Mouse (Mus musculus): ENCODE data around the gene Gm3646.
A peak's percentile ranks its signal among the peaks of the same experiment; 100 is the strongest.

Gm3646 gene

DNA sequence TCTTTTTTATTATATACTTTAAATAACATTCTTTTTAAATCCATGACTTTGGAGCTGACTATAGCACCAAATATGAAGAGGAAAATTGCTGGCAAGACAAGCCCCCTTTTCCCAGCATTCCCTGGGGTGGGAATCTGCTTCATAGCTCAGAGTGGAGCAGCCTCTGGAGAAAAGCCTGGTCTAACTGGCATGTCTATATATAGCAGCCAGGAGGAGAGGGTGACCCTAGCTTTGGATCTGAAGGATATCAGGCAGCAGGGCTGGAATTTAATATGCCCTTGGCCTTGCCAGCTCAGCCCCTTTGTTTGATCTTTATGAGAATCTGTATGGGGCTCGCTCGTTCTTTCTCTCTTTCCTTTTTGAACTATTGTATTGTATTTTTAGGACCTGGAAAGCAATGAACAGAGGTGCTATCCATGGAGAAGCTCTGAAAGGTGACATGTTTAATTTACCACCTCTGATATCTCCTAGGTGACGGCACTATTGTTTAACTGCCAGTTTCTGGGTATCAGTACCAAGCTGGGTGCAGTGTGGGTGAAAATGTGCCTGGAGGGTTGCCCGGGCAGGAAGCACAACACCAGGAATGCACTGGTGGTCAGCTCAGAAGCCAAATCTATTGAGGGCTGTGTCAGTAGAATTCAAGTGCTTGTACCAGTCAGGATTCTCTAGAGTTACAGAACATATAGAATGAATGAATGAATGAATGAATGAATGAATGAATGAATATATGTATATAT lies at the start of gene Gm3646:
Gene Gm3646, minus strand, starts transcription at position 90 of the 737 bp plus-strand sequence.
- no peak for DNase-seq (ENCODE audit: low read depth, low spot score)

DNA sequence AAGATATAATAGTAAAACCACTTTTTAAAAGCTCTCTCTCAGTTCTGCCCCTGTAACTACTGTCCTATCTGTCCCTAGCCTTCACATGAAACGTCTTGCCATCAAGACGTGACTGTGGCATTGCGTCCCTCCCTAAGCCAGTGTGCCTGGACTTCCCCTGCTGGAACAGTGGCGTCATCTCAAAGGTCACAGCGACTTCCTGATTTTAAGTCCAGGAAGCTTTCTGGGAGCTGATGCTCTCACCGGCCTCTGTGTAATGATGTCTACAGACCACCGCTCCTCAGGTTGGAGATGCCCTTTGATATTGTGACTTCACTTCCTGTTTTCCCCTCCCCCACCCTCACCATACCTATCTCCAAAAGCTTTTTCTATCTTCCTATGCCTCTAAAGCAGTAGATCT lies 41.9 kb upstream of the Gm3646 start:
- no peak for DNase-seq (ENCODE audit: low read depth, low spot score)

DNA sequence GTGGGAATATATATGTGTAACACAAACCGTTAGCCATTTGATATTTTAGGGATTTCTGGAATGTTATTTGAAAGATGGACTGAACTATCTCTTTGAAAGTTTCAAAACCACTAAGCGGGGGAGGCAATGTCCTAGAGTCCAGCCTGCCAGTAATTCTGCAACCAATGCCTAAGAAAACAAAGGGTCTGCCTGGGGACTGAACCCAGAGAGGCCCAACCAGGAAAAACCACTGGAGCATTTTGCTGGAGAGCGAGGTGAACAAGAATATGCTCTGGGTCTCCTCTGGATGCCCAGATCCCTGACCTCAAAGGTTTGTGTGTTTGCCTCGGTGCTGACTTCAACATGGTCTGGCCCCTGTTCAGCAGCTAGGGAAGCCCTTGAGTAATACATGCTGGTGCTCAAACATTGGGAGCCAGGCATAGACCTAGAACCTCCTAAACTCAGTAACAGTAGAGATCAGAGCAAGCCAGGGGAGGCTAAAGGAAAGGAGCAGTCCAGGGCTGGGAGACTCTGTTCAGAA lies 41.0 kb upstream of the Gm3646 start:
- no peak for DNase-seq (ENCODE audit: low read depth, low spot score)

DNA sequence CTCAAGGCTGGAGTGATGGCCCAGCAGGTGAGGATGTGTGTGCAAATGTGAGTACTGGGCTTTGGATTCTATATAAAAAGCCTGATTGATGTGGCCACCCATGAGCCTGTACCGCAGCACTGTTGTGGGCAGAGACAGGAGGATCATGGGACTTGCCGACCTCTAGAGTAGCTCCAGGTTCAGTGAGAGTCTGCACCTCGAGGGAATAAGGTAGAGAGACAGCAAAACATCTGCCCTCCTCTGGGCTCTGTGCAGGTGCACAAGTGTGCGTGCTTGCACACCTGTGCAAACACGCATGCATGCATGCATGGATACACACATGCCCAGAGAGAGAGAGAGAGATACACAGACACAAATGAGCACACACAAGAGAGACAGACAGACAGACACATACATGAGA lies 38.2 kb upstream of the Gm3646 start:
- DNase-seq (ENCODE audit: low read depth, low spot score), result no peak

DNA sequence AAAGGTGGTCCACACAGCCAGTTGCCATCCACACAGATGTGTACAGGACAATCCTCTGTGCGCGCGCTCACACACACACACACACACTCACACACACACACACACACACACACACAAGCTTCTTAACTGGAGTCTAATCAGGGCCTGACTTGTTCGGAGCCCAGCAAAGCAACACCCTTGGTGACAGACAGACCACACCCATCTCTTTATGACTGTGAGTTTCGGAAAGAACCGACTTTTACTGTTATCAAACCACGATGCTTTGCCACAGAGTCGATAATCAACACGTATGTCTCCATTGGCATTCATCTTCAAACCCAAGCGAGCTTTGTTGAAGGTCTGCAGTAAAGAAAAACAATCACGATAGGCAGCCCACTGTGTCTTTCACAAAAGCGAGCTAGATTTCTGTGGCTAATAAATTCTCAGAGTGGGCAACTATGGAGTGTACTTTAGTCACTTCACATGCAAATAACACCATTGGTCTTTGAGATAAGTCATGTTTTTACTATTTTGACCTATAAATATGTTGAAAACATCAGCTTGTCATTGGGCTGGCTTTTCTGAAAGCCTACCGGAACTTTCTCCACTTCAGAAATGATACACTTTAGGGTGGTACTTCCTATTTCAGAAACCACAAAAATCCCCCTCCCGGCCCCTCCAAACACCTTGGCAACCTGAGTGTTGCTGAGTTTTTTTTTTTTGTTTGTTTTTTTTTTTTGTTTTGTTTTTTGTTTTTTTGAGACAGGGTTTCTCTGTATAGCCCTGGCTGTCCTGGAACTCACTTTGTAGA lies 37.3 kb upstream of the Gm3646 start:
- no peak for DNase-seq (ENCODE audit: low read depth, low spot score)

DNA sequence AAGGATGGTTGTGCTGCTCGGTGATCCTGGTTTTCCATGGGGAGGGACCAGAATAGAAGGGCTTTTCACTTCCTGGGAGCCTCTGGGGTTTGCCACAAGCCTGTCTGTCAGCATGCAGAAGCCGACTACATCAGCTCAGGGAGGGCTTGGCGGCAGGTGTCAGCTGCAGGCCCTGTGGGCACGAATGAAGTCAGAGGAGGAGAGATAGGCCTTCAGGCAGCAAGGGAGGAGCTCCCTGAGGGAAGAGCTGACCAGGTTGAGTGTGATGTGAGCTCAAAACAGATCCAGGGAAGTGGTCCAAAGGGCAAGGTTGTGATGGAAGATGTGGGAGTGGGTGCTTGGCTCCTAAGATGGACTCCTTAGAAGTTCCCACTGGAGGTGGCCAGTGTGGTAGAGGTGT lies 35.7 kb upstream of the Gm3646 start:
- no peak for DNase-seq (ENCODE audit: low read depth, low spot score)

DNA sequence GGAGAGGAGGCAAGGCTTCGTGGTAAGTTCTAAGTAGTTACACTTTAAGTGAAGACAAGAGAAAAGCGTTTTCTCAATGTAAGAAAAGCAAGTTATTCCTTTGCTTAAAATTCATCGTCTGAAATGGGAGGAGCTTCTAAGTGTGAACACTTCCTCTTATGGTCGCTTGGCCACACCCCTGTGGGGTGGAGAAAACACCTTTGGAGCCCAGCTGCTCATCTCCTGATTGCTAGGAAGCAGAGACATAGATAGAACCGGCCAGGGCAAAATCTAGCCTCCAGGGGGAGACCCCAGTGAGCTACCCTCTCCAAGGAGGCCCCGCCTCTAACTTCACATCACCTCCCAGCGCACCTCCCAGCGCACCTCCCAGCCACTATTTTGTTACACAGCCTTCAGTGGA lies 34.7 kb upstream of the Gm3646 start:
- DNase-seq (ENCODE audit: low read depth, low spot score), result no peak

DNA sequence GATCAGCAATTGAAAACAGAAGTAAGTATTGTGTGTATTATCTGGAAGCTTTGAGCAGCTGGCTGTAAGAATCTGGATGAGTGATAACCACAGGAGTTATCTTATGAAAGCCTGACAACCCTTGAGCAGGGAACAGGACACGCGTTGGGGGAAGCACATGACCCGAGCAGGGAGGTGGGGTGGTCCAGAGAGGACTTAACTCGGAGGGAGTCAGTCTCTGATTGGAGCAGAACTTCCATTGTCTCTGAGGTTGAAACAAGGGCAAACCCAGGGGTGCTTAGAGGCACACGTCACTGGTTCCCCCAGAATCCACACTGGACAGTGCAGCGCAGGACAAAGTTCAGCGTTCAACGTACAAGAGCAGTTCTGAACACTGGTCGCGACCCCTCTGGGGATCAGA lies 34.1 kb upstream of the Gm3646 start:
- no peak for DNase-seq (ENCODE audit: low read depth, low spot score)

DNA sequence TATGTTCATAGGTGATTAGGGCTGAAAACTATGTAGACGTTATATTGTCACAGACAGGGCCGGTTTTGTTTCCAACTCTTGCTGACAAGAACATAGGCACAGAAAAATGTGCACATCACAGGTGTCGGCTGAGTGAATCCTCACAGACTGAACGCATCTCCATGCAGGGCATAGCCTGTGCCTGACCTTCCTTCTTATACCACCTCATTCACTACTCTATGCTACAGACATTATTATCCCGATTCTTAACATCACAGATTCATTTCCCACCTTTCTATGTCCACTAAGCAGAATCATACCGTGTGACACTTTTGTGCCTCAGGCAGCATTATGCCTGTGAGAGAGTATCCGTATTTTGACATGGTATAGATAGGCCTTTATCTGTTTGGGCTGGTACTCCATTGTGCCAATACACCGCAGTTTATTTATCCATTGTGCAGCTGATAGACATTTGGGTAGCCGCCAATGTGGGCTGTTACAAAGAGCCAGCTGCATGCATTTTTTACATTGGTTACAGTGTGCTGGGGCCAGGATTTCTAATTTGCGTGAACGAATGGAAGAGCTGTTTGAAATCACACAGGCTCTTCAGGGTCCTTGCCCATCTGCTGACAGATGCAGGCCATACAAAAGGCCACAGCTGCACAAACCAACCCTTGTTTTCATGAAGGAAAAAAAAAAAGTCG lies 33.5 kb upstream of the Gm3646 start:
- peak; percentile 8 for DNase-seq (ENCODE audit: low read depth, low spot score)

DNA sequence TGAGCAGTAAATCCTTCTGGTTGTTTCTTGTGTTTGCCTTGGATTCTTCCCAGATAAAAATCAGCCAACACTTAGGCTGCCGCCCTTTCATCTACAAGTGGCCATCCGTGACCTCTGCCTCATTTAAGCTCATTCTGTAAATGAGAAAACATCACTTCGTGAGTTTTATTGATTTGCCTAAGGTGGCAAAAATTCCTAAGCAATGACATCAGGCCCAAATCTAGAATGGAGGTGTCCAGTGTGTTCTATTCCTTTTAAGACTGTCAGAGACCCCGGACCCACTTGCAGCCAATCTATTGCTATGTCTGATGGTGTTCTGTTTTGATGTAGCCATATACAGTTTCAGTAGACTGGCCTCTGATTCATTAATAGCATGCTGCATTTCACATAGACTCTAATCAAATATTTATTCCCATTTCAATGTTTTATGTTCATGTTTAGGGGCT lies 26.5 kb upstream of the Gm3646 start:
- no peak for DNase-seq (ENCODE audit: low read depth, low spot score)

DNA sequence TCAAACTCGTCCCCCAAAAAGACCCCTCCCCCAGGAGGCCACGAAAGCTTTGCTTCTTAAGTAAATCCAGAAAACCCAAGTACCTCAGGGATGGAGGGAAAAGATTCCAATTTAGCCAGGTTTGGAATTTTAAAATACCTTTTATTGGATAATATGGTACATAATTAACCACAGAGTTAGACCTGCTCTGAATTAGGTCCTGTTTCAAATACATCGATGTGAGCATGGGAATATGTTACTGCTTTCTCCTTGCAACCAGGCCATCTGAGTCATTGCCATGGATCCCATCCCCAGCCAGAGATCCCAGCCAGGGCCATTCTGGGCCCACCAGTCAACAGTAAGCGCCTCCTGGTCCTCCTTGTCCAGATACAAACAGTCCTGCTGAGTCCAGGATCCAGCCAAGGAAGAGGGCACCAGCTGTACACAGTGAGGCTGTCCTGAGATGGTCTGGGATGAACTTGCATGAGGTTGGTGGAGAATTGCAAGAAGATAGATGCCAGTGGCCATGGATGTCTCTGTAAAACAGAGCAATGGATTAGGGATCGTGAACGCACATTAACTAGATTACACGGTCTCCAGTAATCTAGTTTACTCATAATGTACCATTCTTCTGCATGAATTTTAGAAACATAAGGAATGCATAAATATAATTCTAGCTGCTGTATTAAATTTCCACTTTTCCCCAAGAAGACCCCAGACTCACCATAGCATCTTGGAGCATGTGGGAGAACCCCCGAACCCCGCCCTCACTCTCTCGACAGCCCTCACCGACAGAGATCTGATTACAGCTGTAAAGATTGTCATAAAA lies 25.9 kb upstream of the Gm3646 start:
- DNase-seq (ENCODE audit: low read depth, low spot score), result no peak

DNA sequence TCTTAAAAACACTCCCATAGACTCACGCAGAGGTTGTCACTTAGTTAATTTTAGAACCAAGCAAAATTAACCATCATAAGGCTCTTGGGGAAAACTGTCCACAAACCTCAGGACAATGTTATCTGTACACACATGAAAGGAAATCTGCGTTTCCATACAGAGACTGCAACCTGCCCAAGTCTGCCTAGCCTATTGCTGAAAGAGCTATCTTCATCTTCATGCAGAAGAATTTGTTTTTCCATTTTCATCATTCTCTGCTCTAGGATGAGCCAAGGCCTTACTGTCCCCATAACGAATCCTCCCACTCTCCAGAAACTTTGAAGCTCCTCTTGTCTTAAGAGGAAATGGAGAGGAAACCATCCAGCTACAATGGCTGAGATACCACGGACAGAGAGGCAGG lies 19.8 kb upstream of the Gm3646 start:
- DNase-seq (ENCODE audit: low read depth, low spot score), result no peak

DNA sequence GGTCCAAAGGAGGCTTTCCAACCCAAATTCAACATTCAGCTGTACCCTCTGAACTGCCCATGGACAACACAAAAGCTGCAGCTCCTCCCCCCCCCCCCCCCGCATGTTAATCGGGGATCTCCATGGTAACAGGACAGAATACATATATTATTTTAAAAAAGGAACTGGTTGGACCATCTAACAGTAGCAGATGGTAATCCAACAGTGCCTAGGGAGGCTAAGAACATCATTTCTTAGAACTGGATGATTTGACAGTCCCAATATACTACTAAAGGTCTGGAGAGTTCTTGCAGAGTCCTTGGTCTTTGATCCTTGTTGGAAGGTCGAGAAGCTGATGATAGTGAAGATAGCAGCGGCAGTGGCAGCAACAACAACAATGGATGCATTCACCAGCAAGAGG lies 19.1 kb upstream of the Gm3646 start:
- no peak for DNase-seq (ENCODE audit: low read depth, low spot score)

DNA sequence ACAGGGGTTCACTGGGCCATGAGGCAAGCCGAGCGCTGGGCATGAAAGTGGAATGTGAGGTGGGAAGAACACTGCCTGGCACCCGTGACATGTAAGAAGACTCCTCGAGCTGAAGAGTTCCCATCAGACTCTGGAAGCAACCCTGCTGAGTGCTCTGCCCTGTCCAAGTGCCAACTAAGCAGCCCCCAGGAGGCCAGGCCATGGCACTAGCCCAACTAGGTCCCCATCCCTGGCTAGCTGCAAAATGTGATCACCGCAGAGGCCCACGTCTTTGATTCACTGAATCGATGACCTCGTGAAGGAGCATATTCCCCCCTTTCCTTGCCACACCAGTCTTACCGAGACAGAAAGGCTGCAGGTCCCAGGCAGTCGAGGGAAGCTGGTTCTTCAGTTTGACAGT lies 14.5 kb upstream of the Gm3646 start:
- DNase-seq (ENCODE audit: low read depth, low spot score), result no peak

DNA sequence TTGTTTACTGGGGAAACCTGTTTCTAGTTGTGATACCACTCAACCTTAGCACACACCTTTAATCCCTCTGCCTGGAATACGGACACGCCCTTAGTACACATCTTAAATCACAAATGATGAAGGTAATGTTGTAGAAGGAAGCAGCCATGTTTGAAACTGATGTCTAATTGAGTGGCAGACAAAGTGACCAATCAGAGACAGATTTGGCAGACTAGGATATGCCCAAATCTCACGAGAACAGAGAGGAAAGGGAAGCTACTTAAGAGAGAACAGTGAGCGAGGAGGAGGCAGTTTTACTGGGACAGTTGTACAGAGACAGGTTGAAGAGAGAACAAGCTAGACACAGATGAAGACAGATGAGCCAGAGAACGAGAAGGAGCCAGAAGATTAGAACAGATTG lies 10.6 kb upstream of the Gm3646 start:
- no peak for DNase-seq (ENCODE audit: low read depth, low spot score)

DNA sequence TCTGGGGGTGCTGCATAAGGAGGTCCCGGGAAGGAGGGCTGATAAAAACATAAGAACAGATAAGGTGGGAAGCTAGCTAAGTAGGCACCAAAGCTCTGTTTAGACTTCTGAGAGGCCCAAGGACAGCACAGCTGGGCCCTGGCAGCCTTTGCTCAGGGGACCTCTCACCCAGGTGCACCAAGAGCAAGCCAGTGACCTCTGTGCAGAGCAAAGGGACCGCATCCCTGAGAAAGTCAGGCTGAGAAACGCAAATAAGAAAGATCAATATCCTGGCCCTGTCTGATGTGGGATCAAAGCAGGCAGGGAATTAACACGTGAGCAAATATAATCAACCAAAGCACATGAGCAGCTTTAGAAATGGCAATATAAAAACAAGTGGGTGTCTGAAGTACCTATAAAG lies 7.9 kb upstream of the Gm3646 start:
- DNase-seq (ENCODE audit: low read depth, low spot score), result no peak

DNA sequence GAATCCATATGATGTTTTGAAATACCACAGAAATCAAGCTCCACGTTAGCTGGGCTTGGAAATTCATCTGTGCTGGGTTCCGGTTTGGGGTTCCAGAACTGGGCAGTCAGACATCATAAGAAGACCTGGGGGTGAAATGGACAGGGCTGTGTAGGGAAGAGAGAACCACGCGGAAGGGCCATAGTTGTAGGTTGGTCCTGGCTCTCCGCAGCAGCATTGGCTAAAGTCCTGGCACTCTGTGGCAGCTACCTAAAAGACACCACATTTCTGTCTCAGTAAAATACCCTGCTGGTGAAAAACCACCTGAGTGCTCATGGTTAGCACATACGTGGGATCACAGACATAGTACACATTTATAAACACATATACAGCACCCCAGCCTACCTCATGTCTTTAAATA lies 343 bp downstream of the Gm3646 start:
- DNase-seq (ENCODE audit: low read depth, low spot score), result no peak

DNA sequence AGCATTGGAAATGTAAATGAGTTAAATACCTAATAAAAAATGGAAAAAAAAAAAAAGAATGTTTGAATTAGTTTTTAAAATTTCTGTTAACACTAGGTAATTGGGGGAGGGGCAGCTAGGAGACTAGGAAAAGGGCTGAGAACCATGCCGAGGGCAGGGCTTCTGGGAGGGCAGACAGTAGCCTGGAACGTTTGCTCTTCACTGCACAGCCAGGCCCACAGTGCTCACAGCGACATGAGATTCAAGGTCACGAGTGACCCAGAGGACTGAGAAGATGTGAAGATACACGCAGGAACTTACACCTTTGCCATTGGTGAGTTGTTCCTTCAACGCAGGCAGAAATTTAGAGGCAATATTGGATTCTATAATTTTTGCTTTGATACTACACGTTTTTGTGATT lies 2.2 kb downstream of the Gm3646 start:
- DNase-seq (ENCODE audit: low read depth, low spot score), result no peak

DNA sequence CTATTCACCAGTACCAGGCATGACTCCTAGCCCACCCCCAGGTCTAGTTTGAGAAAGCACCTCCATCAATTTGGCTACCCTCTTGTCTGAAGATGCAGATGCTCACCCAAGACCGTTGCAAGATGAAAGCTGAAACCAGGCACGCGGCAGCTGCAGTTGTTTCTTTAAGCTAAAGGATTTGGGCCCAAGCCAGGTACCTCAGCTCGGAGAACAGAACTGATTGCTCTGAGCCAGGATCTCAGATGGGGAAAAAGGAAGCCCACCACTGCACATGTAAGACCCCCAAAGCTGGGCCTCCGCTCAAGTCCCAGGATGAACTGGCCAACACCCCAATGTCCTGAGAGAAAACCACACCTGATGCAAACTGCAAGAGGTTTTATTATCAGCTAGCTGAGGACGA lies 7.6 kb downstream of the Gm3646 start:
- DNase-seq (ENCODE audit: low read depth, low spot score), result no peak

DNA sequence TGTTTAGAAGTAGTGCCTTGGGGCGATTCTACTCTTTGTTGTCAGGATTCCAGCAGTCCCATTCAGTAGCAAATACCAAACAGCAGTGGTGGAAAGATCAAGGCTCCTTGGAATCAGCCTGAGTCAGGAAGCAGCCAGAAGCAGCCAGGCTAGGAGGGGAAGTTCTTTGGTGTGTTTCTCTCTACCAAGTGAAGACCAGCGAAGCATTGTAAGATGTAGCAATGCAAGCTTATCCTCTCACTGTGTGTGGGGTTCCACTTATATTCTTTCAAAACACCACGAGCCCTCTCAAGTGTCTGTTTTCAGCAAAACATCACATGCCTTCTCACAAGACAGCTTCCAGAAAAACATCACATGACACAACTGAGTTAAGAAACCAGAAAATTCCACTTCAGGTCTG lies 8.4 kb downstream of the Gm3646 start:
- no peak for DNase-seq (ENCODE audit: low read depth, low spot score)

DNA sequence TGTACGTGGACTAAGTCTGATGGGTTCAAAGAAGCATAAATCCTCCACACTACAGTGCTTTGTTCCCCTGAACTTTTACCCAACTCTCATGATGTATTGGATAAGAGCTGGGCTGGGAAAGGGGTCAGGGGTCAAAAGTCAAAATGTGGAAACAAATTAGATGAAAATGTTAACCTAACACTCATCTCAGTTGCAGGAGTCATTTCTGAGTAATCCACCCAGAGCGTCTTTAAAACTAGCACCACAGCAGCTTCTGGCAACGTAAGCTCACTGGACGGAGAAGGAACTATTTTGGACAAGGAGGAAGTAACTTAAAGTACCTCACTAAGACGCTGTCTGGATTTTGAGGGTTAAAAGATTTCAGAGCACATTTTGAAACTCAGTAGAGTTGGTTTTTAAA lies 20.5 kb downstream of the Gm3646 start:
- no peak for DNase-seq (ENCODE audit: low read depth, low spot score)

DNA sequence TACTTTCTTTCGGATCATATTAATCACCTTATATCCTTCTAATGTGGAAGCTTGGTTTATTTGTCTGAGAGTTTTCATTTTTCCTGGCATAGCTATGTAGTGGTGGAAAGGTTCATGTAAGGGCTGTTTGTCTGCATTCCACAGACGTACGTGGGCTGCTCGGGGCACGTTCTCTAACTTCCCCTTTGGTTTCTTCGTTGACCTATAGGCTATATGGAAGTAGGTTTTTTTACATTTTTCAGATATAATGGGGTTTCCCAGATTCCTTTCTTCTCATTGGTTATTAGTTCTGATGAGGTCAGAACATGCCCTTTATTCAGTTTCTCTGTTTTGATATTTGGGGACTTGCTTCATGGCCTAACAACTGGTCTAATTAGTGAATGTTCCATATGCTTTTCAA lies 23.3 kb downstream of the Gm3646 start:
- no peak for DNase-seq (ENCODE audit: low read depth, low spot score)
